Mouse (Mus musculus) splenic B cell, adult 2 months (primary cell): ENCODE results near the gene Dner.

Experiments
- DNase-seq: peaks from one replicate; pipeline ENCODE4 v3.0.0-alpha.2; 2011; ENCODE audit warnings: low read depth, low spot score
- H3K27me3 ChIP-seq: 2 replicates; pipeline ENCODE4 v1.6.1; 2012; ENCODE audit warnings: mild to moderate bottlenecking, low read length, moderate library complexity, mixed read lengths; ENCODE audit not compliant: control insufficient read depth, poor library complexity, insufficient read depth, severe bottlenecking
- H3K36me3 ChIP-seq: 2 replicates; pipeline ENCODE4 v1.6.1; 2012; ENCODE audit warnings: mild to moderate bottlenecking, low read length, moderate library complexity, mixed read lengths; ENCODE audit not compliant: control insufficient read depth, poor library complexity, insufficient read depth, severe bottlenecking

The Dner gene

DNA sequence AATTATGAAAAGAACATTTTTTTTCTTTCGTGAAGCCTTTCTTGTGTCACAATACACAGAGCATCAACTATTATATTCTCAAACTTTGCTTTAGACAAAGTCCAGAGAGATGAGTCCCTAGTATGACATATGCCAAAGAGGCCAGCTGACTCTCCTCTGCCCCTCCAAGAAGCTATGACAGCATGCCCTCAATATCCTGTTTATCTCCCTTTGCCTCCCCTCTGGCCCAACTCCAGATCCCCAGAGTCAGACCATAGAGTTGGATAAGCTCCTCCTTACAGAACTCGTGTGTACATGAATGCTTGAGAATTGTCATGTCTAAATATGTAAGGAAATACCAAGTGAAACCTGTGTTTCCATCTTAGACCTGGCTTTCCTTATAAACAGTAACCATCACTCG lies 170.5 kb downstream of the Dner start:
- Histone ChIP-seq H3K36me3 (no peaks in the 10 kb centered on the region), H3K27me3 (no peaks in the 10 kb centered on the region)

DNA sequence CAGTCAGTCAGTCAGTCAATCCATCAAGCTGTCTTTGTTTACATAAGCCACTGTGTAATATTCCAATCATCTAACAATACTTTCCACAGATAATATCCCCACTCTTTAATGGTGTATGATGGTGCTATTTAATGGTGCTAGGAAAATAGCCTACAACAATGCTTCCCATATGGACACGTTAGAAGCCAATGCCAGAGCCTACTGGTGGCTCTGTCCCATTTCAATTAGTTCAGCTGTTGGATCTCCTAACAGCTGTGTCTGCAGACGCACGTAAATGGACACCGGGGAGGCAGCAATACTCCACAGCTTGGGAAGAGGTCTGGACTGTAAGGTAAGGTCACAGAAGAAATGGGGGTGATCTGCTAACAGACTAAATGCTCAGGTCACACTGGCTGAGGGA lies 171.6 kb downstream of the Dner start:
- Histone ChIP-seq H3K27me3 (no peaks in the 10 kb centered on the region), H3K36me3 (no peaks in the 10 kb centered on the region)
- DNase-seq, result no peak

More for the DNA sequence above, 170.5 kb downstream of the Dner start:
- no peak for DNase-seq

DNA sequence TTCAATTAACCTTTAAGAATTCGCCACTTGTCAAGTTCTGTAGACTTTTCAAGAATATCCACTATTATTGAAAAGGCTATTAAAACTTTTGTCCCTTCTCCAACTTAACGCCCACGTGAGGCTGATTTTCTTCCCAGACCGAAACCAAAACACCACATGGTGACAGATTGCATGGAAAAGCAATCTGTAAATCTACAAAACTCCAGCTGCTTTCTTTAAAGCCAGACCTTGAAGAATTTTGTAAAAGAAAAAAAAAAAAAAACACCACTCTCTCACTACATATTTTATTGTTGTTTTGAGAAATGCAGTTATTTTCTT lies 173.1 kb downstream of the Dner start:
- no peaks in the 10 kb centered on the region for H3K27me3 ChIP-seq
- DNase-seq, result no peak

DNA sequence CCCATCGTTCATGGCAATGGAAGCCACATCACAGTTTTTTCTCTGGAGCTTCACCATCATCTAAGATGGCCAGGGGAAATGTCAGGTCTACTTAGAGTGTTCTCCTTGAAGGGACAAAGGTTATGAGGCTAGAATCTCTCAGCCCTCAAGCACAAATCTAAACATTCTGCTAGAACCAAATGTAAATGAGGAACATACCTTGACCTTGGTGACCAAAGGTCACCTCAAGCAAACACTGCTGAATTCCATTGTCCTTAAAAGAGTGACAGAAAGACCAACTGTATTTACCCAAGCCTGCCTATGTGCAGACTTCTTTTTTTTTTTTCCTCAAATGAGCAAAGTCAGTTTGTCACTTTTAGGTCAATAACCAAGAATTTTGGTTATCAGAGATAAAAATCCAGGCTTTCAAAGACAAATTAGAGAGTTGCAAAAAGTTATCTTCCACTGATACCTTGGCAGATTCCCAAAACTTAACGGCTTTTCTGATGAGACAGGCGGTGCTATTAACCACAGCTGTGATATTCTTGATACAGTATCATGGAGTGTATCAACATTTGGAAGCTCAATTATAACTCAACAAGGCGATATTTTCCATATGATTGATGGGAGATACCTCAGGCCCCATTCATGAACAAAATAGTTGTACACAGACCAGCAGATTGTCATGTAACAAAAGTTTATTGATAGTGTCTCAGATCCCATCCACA lies 173.6 kb downstream of the Dner start:
- H3K36me3 ChIP-seq, result no peaks in the 10 kb centered on the region
- no peaks in the 10 kb centered on the region for H3K27me3 ChIP-seq
- no peak for DNase-seq

More for the DNA sequence above, 173.1 kb downstream of the Dner start:
- no peaks in the 10 kb centered on the region for H3K36me3 ChIP-seq

DNA sequence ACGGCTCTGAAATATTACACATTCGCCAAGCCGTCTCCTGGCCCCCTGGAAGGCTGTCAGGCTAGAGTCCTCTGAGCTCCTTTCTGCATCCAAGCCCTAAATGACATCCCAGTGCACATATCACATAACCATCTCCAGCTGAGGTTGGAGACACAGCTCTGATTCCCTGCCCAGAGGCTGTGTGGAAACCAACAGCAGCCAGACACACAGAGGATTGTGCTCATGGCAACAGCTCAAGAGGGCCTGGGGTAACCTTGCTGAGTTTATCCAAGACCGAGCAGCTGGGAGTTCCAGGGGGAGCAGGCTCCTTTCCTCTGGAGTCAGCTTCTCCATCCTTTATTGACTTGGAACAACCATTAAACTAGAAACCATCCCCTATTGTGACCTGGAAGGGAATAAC lies 177.7 kb downstream of the Dner start:
- DNase-seq, result no peak
- no peaks in the 10 kb centered on the region for H3K36me3 ChIP-seq
- H3K27me3 ChIP-seq, result no peaks in the 10 kb centered on the region

DNA sequence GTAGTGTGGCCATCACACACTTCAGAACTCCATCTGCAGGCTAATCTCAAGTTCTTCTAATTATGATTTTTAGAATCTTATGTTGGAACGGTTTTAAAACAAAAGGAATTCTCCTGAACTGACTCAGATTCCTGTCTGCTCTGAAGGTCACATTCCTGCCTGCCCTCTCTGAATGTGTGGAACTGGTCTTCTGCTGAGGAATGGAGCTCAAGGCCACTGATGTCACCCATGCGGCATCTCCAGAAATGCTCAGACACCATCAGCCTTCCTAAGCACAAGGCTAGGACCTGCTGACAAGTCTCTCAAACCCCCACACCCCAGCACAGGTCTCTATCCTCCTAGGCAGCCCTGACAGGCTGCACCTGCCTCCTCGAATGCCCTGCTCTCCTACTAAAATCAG lies 182.8 kb downstream of the Dner start:
- H3K36me3 ChIP-seq, result no peaks in the 10 kb centered on the region
- DNase-seq, result no peak
- H3K27me3 ChIP-seq, result no peaks in the 10 kb centered on the region

DNA sequence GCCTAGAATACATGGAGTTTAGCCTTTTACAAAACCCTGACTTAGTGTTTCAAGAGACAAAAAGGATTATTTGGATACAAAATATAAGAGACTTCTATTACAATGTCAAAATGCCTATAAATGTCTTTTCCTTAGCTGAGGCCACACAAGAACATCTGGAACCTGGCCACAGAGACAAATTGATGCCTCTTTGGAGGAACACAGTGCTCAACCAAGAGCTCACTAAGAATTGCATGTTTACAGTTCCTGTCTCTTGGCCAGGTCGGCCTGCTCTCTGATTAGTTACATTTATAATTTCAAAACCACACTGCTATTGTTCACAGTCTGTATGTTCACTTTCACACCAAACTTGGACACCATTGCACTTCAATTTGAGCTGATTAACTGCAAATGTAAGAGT lies 187.5 kb downstream of the Dner start:
- Histone ChIP-seq H3K27me3 (no peaks in the 10 kb centered on the region), H3K36me3 (no peaks in the 10 kb centered on the region)
- no peak for DNase-seq

DNA sequence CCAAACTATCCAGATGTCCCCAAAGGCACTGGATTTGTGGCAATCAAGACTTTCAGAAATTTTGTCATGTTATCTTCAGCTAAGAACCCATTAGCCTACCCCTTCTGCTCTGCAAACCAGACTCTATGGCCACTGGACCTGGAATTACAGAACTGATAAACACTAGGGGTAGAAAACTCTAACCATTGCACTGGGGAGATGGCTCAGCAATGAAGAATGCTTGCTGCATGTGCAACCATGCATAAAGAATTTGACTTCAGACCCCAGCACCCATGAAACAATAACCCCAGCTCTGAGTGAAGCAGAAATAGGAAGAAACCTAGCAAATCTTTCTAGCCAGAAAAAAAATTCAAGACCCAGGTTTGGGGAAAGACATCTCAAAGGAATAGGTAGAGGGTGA lies 188.5 kb downstream of the Dner start:
- Histone ChIP-seq H3K36me3 (no peaks in the 10 kb centered on the region), H3K27me3 (no peaks in the 10 kb centered on the region)
- no peak for DNase-seq

DNA sequence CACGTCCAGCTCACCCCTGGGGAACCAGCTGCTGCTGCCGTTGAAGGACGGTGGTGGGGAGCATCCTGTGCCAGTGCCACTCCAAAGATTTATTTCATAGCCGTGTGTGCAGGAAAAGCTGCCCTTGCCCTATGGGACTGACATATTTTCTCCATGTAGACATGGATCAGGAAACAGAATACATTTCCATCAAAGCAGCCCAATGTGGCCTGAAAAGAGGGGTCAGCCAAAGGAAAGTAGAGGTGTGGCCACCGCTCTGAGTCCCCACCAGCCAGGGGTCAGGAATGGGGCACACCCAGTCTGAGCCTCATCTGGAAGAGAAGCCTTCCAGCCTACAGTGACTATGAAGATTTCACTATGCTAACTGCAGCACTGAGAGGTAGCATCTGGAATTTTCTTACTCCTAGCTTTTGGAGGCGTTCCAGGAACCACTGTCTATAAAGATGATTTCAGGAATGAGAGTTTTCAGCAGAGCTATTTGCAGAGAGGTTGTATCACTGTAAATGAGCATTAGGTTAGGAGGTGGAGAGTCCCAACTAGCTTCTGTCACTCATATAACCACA lies 189.0 kb downstream of the Dner start:
- DNase-seq, result no peak
- H3K27me3 ChIP-seq, result no peaks in the 10 kb centered on the region
- no peaks in the 10 kb centered on the region for H3K36me3 ChIP-seq

DNA sequence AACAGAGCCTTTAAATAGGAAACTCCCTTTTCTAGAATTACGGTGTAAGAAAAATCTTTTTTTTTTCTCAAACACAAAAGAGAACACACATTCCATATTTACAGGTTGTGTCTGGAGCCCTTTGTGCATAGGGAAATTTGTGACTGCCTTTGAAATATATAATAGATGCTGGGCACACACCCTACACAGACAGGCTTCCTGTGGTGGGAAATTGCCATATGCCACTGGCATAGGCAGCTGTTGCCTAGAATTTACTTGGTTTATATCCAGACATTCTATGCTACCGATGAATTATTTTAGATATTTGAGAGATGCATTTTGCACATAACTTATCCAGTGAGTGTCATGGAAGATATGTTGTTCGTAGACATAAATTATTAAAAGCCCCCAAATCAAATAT lies 195.3 kb downstream of the Dner start:
- no peak for DNase-seq
- Histone ChIP-seq H3K36me3 (no peaks in the 10 kb centered on the region), H3K27me3 (no peaks in the 10 kb centered on the region)

DNA sequence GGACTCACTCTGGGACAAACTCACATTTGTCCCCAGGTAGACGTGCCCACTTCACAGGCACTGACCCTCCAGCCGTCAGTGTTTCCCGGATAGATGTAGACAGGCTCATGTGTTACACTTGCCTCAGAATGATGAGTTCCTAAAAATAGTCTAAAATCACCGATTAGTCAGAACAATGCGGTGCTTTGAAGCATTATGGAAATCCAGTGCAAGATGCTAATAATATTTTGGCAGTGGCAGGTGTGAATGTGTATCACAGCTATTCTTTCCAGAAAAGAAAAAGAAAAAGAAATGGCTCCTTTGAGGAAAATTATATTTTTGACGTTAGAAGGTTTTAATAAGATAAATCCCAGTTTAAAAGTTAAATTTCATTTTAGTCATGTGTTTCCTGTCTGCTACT lies 204.3 kb downstream of the Dner start:
- no peaks in the 10 kb centered on the region for H3K27me3 ChIP-seq
- H3K36me3 ChIP-seq, result no peaks in the 10 kb centered on the region
- no peak for DNase-seq

DNA sequence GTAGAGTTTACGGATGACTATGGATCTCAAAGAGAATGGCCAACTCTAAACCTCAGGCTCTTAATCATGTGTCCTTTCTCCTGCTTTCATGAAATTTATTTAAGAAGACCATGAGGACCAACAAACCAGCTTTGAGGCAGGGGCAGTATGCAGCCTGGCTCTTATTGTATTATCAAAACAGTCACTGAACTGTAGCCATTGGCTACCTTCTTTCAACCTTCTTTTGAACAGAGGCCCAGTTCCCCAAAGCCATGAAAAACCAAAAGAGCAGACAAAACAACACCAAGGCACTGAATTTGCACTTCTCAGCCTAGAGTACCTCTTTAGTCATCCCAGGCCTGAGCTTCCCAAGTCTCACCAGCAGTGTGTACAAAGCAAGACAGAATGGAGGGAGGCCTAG lies 207.5 kb downstream of the Dner start:
- DNase-seq, result no peak
- Histone ChIP-seq H3K36me3 (no peaks in the 10 kb centered on the region), H3K27me3 (no peaks in the 10 kb centered on the region)

DNA sequence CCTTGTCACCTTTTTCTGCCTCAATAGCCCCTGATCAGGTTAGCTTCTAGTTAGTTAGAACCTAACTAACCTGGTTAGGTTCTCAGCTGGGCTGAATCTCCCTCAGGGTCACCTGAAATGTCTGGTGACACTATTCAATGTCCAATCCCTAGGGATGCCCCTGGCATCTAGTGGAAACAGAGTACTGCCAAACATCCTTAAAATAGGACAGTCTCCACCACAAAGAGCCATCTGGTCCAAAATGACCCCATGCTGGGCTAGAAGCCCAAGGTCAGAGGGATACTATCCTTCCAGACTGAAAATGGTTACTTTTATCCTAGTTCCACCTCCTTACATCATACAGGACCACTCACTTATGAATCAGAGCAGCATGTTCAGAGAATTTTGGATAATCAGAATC lies 211.0 kb downstream of the Dner start:
- Histone ChIP-seq H3K27me3 (no peaks in the 10 kb centered on the region), H3K36me3 (no peaks in the 10 kb centered on the region)
- no peak for DNase-seq

DNA sequence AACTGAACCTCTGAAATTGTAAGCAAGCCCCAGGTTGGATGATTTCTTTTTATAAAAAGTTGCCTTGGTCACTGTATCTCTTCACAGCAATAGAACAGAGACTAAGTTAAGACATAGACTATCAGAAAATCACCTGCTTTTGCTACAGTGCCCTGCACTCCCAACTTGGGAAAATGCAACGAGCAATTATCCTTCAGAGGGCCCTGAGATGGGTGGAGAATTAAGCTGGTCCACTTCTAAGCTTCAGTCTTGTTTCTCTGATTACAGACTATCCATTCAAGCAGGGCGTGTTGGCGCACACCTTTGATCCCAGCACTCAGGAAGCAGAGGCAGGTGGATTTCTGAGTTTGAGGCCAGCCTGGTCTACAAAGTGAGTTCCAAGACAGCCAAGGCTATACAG lies 211.4 kb downstream of the Dner start:
- H3K27me3 ChIP-seq, result no peaks in the 10 kb centered on the region
- no peak for DNase-seq
- H3K36me3 ChIP-seq, result no peaks in the 10 kb centered on the region

DNA sequence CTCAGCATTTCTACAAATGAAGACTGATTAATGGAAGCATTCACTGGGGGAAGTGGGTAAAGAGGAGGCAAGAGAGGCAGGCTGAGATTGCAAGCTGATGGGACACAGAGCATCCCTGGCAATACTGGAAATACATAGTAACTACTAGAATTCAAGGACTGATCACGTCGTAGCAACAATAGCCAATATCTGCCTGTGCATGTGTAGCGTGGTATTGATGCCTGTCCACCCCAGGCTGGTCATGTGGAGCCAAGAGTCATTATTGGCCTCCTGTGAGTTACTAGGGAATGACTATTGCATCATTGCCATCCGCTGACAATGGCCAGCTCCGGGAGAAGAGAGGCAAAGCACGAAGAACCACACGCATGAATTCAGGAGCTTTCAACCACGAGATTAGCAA lies 216.0 kb downstream of the Dner start:
- no peak for DNase-seq
- Histone ChIP-seq H3K36me3 (no peaks in the 10 kb centered on the region), H3K27me3 (no peaks in the 10 kb centered on the region)

DNA sequence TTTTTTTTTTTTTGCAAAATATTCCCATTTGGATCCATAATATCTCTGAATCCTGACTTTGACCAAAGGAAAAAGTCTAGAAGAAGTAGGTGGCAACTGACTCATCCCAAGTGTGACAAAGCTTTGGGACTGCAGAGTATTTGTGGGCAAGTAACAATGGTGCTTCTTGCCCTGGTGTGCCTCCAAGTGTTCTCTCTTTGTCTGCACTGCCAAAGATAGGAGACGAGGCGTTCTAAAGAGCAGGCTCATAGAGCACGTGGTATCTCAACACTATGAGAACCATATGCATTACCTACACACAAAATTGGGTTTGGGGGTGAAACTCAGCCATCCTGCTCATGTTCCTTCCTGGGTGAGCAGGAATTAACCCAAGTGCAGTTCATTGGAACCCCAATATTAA lies 221.7 kb downstream of the Dner start:
- no peaks in the 10 kb centered on the region for H3K27me3 ChIP-seq
- no peaks in the 10 kb centered on the region for H3K36me3 ChIP-seq
- no peak for DNase-seq
